Mouse (Mus musculus) spleen, adult 2 months (tissue): Measurements from ENCODE around the gene Fzd10.

Source experiments
- CTCF ChIP-seq: fragments of 200-500 bp; IDR thresholded peaks from 2 replicates; pipeline ENCODE4 v1.5.1; 2011; ENCODE audit warnings: mild to moderate bottlenecking, inconsistent platforms; ENCODE audit not compliant: insufficient read depth, insufficient read length, insufficient replicate concordance; ENCODE audit errors: extremely low read depth
- POLR2A ChIP-seq: fragments of 200-500 bp; IDR thresholded peaks from 2 replicates; pipeline ENCODE4 v1.6.1; 2011; ENCODE audit warnings: low read depth, low read length, inconsistent platforms

GRCm38 (mm10) chr5:128627763-128628162 lies 27.1 kb downstream of the Fzd10 start:
- TF ChIP-seq CTCF, result no peak
- no peak for TF ChIP-seq POLR2A
